In the genomic region with DNA sequence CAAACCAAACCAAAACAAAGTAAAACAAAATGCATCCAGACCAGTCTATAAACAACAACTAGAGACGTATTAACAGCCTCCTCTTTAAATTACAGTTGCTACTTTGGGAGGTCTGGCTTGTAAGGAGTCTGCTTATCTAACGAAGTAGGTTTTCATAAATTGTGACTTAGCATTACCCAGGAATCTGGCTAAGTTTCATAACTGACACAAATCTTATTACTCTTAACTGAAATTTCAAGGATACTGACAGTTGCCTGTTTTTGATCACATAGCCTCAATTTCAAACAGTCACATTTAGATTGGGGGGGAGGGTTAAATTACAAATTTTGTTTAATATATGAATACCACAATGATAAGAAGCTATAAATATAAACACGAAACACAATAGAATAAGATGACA, we compare ENCODE assay signal across 28 mouse cellular contexts.
"Had no signal": no experiment of that assay in that cellular context is flagged by ENCODE, and none has a peak within 500 bp of the region (broad histone marks: within the 10 kb centered on the region; RNA-seq: fewer than 3 reads in every experiment).

No protein-coding gene starts in this region.

- H3K9me3 ChIP-seq: forebrain, embryonic 12.5 days; forebrain, embryonic 13.5 days; forebrain, embryonic 15.5 days had no signal

- H3K9ac ChIP-seq: embryonic facial prominence, embryonic 12.5 days; embryonic facial prominence, embryonic 13.5 days; embryonic facial prominence, embryonic 15.5 days; forebrain, embryonic 12.5 days; forebrain, embryonic 13.5 days; forebrain, embryonic 15.5 days; forebrain, postnatal 0 days had no signal

- H3K36me3 ChIP-seq: embryonic facial prominence, embryonic 10.5 days; embryonic facial prominence, embryonic 12.5 days; embryonic facial prominence, embryonic 13.5 days; embryonic facial prominence, embryonic 15.5 days; forebrain, embryonic 10.5 days; forebrain, embryonic 12.5 days; forebrain, embryonic 15.5 days had no signal

- H3K27ac ChIP-seq: embryonic facial prominence, embryonic 10.5 days; embryonic facial prominence, embryonic 12.5 days; embryonic facial prominence, embryonic 13.5 days; embryonic facial prominence, embryonic 15.5 days; forebrain, embryonic 10.5 days; forebrain, embryonic 12.5 days; forebrain, embryonic 13.5 days; forebrain, embryonic 15.5 days; gastrocnemius, adult 2 months; heart, adult 2 months had no signal

- DNase-seq: cerebellum, adult 8-10 months; cerebellum, adult 9-10 months; cerebellum, adult 9-11 months; cerebellum, postnatal 10 days; cerebellum, postnatal 14 days; cerebellum, postnatal 25 days; cerebellum, postnatal 36 days; embryo, embryonic 11 days; forebrain, postnatal 0 days; gastrocnemius, adult 2 months; gastrocnemius, postnatal 10 days; gastrocnemius, postnatal 14 days; gastrocnemius, postnatal 25 days; gastrocnemius, postnatal 36 days; heart, adult 11 months; heart, adult 18-20 months; heart, adult 2 months had no signal

- ATAC-seq: forebrain, embryonic 13.5 days; forebrain, embryonic 14.5 days; forebrain, embryonic 15.5 days; forebrain, embryonic 16.5 days; forebrain, postnatal 0 days had no signal

- H3K4me3 ChIP-seq: embryonic facial prominence, embryonic 10.5 days; embryonic facial prominence, embryonic 12.5 days; embryonic facial prominence, embryonic 13.5 days; embryonic facial prominence, embryonic 15.5 days; erythroblast, embryonic 14.5 days; forebrain, embryonic 10.5 days; forebrain, embryonic 12.5 days; forebrain, embryonic 13.5 days; forebrain, embryonic 15.5 days; gastrocnemius, adult 2 months; heart, adult 2 months had no signal

- H3K4me1 ChIP-seq: embryonic facial prominence, embryonic 10.5 days; embryonic facial prominence, embryonic 12.5 days; embryonic facial prominence, embryonic 13.5 days; embryonic facial prominence, embryonic 15.5 days; forebrain, embryonic 10.5 days; forebrain, embryonic 12.5 days; forebrain, embryonic 13.5 days; forebrain, embryonic 15.5 days had no signal

- H3K4me2 ChIP-seq: embryonic facial prominence, embryonic 12.5 days; embryonic facial prominence, embryonic 13.5 days; embryonic facial prominence, embryonic 15.5 days; forebrain, embryonic 12.5 days; forebrain, embryonic 13.5 days; forebrain, embryonic 15.5 days had no signal

- H3K27me3 ChIP-seq: embryonic facial prominence, embryonic 12.5 days; embryonic facial prominence, embryonic 13.5 days; embryonic facial prominence, embryonic 15.5 days; forebrain, embryonic 12.5 days; forebrain, embryonic 13.5 days; forebrain, embryonic 15.5 days had no signal
